Mouse (Mus musculus): ENCODE results near the gene Olfr97. TPM values are rescaled to one million over a fixed set of nuclear protein-coding genes. Genes with fewer than 3 reads are reported as not detected.
"Not testable (repeated sequence)": the region's sequence is repeated elsewhere in the genome, so short reads cannot be mapped to it uniquely, and the experiment has no call there.

The Olfr97 gene
- polyA plus RNA-seq (2012; rRNA removed) = not detected in 2 replicates

DNA sequence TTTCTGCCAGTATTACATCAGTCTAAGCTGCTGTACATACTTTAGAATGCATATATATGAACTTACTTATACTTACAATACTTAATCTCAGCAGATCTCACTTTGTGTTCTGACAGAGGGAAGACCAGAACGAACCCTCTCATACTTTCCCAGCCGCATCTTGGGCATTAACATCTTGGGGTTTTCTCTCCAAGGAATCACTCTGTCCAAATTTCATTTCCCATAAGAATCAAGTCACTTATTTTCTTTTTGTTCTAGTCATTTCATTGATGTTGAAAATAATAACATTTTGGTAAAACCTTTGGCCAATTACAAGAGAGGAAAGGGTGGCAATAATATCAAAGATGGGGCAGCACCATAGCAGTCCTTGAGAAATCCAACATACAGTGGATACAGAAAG, at the start of gene Olfr97:
TSS of gene Olfr97 (minus strand) at position 101 of the 400 bp plus-strand sequence.
- H3K4me3 ChIP-seq (replicated peaks; ENCODE audit: extremely low read depth, low read depth, low read length); DNase-seq; H3K4me1 ChIP-seq (ENCODE audit: control insufficient read depth, insufficient read depth, low read length): not testable (repeated sequence)
- WGBS = 78% methylated on average over 2 of the region's 2 CpGs

DNA sequence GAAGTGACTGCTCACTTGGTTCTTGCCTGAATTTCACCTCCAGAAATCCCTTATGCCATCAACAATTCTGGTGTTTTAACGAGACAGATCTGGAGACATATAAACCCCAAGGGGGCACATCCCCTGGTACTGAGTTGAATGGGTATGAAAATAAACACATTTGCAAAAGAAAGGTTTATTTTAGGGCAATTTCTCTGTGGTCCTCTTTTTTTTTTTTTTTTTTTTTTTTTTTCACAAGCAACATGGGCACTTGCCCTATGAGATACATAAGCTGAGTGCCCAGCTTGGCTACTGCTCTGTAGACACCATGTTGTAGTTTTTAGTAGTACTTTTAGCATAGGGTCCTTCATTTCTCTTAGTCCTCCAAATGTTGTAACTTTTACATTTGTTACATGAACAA, 46.2 kb upstream of the Olfr97 start, which contains the start of gene Olfr99:
TSS of gene Olfr99 (minus strand) at position 101 of the 400 bp plus-strand sequence.
- no peak for DNase-seq
- Histone ChIP-seq H3K4me3 (replicated peaks; ENCODE audit: extremely low read depth, low read depth, low read length) (no peak within 1 kb of the TSS), H3K4me1 (ENCODE audit: control insufficient read depth, insufficient read depth, low read length) (no peaks in the 10 kb centered on the region)
- WGBS = 79% methylated on average over 1 of the region's 1 CpGs
- TF ChIP-seq CTCF (IDR thresholded peaks at IDR 0.05; ENCODE audit: insufficient read depth, low read length) = no peak
- TF ChIP-seq POLR2A (IDR thresholded peaks at IDR 0.05; ENCODE audit: borderline replicate concordance, extremely low read depth, low read depth, low read length) = no peak

DNA sequence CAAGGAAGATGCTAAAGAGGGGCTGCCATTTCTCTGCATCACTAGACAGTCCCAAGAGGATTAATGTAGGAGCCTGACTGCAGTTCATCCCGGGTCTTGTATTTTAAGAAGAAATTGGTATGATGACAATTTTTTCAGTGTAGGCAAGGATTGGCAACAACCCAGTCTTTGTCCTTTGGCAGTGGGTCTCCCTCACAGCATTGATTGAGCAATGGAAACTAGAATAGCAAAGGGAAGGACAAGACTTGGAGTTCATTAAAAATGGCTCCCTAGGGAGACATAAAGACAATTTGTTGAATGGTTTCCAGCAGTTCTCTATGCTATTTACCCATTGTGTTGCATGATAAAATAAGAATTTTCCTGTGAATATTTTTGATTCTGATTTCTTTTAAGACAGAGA, 43.2 kb upstream of the Olfr97 start:
- Histone ChIP-seq H3K4me1 (ENCODE audit: control insufficient read depth, insufficient read depth, low read length) (no peaks in the 10 kb centered on the region), H3K4me3 (replicated peaks; ENCODE audit: extremely low read depth, low read depth, low read length) (no peak overlapping the region)
- TF ChIP-seq POLR2A (IDR thresholded peaks at IDR 0.05; ENCODE audit: borderline replicate concordance, extremely low read depth, low read depth, low read length) (no peak), CTCF (IDR thresholded peaks at IDR 0.05; ENCODE audit: insufficient read depth, low read length) (no peak)
- 71% methylated on average over 1 of the region's 1 CpGs for WGBS
- DNase-seq = no peak

DNA sequence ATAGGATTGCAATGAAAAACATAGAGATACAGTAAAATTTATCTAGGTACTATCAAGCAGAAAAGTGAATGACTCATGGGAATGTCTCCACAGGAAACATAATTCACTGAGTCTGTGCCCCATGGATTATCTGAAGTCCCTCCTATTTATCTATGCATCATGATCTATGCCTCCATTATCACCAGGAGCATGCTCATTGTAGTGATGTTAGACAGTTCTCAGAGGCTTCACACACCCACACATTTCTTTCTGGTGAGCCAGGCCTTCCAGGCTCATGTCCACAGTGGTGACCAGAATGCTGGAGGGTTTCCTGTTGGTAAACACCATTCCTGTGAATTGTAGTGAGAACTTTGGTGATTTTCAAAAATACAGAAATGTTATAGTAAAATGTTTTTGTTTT, 39.4 kb upstream of the Olfr97 start:
- no peaks in the 10 kb centered on the region for H3K4me1 ChIP-seq (ENCODE audit: control insufficient read depth, insufficient read depth, low read length)
- no peak overlapping the region for H3K4me3 ChIP-seq (replicated peaks; ENCODE audit: extremely low read depth, low read depth, low read length)
- DNase-seq = no peak
- no peak for TF ChIP-seq CTCF (IDR thresholded peaks at IDR 0.05; ENCODE audit: insufficient read depth, low read length)

GRCm38 (mm10) chr17:37275626-37276248, 38.6 kb upstream of the Olfr97 start:
- no peak for DNase-seq
- peaks cover 4% of the 10 kb centered on the region; the same call in 1 of the 2 replicates for H3K4me1 ChIP-seq (ENCODE audit: control insufficient read depth, insufficient read depth, low read length)
- 67% methylated on average over 2 of the region's 2 CpGs for WGBS
- TF ChIP-seq POLR2A (IDR thresholded peaks at IDR 0.05; ENCODE audit: borderline replicate concordance, extremely low read depth, low read depth, low read length) = no peak
- no peak for TF ChIP-seq CTCF (IDR thresholded peaks at IDR 0.05; ENCODE audit: insufficient read depth, low read length)
- H3K4me3 ChIP-seq (replicated peaks; ENCODE audit: extremely low read depth, low read depth, low read length) = no peak overlapping the region

DNA sequence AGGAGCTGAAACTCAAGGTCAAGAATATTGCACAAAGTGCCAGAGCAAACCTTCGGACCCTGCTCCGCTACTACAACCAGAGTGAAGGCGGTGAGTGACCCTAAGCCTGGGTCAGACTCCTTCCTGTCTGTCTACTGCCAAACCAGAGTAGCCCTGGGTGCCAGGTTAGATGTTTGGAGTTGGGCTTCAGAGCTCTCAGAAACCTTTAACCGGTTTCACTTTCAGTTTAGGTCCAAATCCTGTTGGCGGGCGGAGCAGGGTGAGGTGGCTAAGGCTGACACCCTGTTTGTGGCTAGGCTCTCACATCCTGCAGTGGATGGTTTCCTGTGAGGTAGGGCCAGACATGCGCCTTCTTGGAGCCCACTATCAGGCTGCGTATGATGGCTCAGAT, 33.6 kb upstream of the Olfr97 start:
- DNase-seq = peak; percentile 58
- Histone ChIP-seq H3K4me1 (ENCODE audit: control insufficient read depth, insufficient read depth, low read length) (peaks cover 4% of the 10 kb centered on the region; the same call in 1 of the 2 replicates), H3K4me3 (replicated peaks; ENCODE audit: extremely low read depth, low read depth, low read length) (peak overlapping the region; percentile 87)
- 16% methylated on average over 8 of the region's 8 CpGs for WGBS
- TF ChIP-seq POLR2A (IDR thresholded peaks at IDR 0.05; ENCODE audit: borderline replicate concordance, extremely low read depth, low read depth, low read length) (no peak), CTCF (IDR thresholded peaks at IDR 0.05; ENCODE audit: insufficient read depth, low read length) (no peak)

GRCm38 (mm10) chr17:37270058-37270701, 33.0 kb upstream of the Olfr97 start, which contains the start of gene H2-M3:
Gene H2-M3, plus strand, starts transcription at chr17:37270220.
- peaks cover 4% of the 10 kb centered on the region; the same call in 1 of the 2 replicates for H3K4me1 ChIP-seq (ENCODE audit: control insufficient read depth, insufficient read depth, low read length)
- WGBS = under 1% methylated on average over 26 of the region's 26 CpGs
- peak; percentile 93 for DNase-seq
- H3K4me3 ChIP-seq (replicated peaks; ENCODE audit: extremely low read depth, low read depth, low read length) = peak within 1 kb of the TSS; percentile 87
- TF ChIP-seq CTCF (IDR thresholded peaks at IDR 0.05; ENCODE audit: insufficient read depth, low read length) (no peak), POLR2A (IDR thresholded peaks at IDR 0.05; ENCODE audit: borderline replicate concordance, extremely low read depth, low read depth, low read length) (peak; percentile 59; the same call in 1 of the 2 replicates)

DNA sequence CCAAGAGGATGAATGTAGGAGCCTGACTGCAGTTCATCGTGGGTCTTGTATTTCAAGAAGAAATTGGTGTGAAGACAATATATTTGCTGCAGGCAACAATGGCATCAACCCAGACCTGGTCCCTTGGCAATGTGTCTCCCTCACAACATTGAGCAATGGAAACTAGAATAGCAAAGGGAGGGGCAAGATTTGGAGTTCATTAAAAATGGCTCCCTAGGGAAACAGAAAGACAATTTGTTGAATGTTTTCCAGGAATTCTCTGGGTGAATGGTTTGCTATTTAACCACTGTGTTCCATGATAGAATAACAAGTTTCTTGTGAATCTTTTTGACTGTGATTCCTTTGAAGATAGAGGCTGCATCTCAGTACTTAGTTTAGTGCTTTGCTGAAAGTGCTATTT, 26.5 kb upstream of the Olfr97 start, which contains the start of gene Olfr98:
TSS of gene Olfr98 (minus strand) at position 124 of the 400 bp plus-strand sequence.
- TF ChIP-seq POLR2A (IDR thresholded peaks at IDR 0.05; ENCODE audit: borderline replicate concordance, extremely low read depth, low read depth, low read length) (no peak), CTCF (IDR thresholded peaks at IDR 0.05; ENCODE audit: insufficient read depth, low read length) (no peak)
- no peak for DNase-seq
- no peak within 1 kb of the TSS for H3K4me3 ChIP-seq (replicated peaks; ENCODE audit: extremely low read depth, low read depth, low read length)
- 68% methylated on average over 1 of the region's 1 CpGs for WGBS
- H3K4me1 ChIP-seq (ENCODE audit: control insufficient read depth, insufficient read depth, low read length) = no peaks in the 10 kb centered on the region

GRCm38 (mm10) chr17:37250544-37250943, 13.4 kb upstream of the Olfr97 start:
- TF ChIP-seq CTCF (IDR thresholded peaks at IDR 0.05; ENCODE audit: insufficient read depth, low read length) = peak; percentile 46; the same call in 1 of the 2 replicates
- TF ChIP-seq POLR2A (IDR thresholded peaks at IDR 0.05; ENCODE audit: borderline replicate concordance, extremely low read depth, low read depth, low read length) = no peak
- H3K4me1 ChIP-seq (ENCODE audit: control insufficient read depth, insufficient read depth, low read length) = no peaks in the 10 kb centered on the region
- 19% methylated on average over 1 of the region's 1 CpGs for WGBS
- no peak for DNase-seq
- no peak overlapping the region for H3K4me3 ChIP-seq (replicated peaks; ENCODE audit: extremely low read depth, low read depth, low read length)

- Histone ChIP-seq H3K4me3 (replicated peaks; ENCODE audit: extremely low read depth, low read depth, low read length) (no peak overlapping the region), H3K4me1 (ENCODE audit: control insufficient read depth, insufficient read depth, low read length) (no peaks in the 10 kb centered on the region)
- TF ChIP-seq POLR2A (IDR thresholded peaks at IDR 0.05; ENCODE audit: borderline replicate concordance, extremely low read depth, low read depth, low read length) = no peak
- TF ChIP-seq CTCF (IDR thresholded peaks at IDR 0.05; ENCODE audit: insufficient read depth, low read length) = no peak
- DNase-seq = no peak
Measured at GRCm38 (mm10) chr17:37249460-37249859, 12.3 kb upstream of the Olfr97 start.

All from lung, adult 2 months (tissue).